Mouse (Mus musculus) gastrocnemius, adult 8-10 months (tissue): ENCODE measurements around the gene Aldh3b1. TPM values are rescaled to one million over a fixed set of nuclear protein-coding genes. Genes with fewer than 3 reads are reported as not detected.
"Not testable (repeated sequence)": the region's sequence is repeated elsewhere in the genome, so short reads cannot be mapped to it uniquely, and the experiment has no call there.

Experiments
- DNase-seq, 2 experiments: peaks; one replicate each; pipeline ENCODE4 v3.0.0; 2022; ENCODE audit warnings: low spot score in 2 of 2
- total RNA-seq, 4 experiments: library from RNA; stranded (reverse); gene quantifications; 2 replicates each; pipeline ENCODE4 v1.2.4; 2022

The Aldh3b1 gene
- 1 to 10 TPM; 1.0 to 2.6 (median 1.3) TPM for total RNA-seq

DNA sequence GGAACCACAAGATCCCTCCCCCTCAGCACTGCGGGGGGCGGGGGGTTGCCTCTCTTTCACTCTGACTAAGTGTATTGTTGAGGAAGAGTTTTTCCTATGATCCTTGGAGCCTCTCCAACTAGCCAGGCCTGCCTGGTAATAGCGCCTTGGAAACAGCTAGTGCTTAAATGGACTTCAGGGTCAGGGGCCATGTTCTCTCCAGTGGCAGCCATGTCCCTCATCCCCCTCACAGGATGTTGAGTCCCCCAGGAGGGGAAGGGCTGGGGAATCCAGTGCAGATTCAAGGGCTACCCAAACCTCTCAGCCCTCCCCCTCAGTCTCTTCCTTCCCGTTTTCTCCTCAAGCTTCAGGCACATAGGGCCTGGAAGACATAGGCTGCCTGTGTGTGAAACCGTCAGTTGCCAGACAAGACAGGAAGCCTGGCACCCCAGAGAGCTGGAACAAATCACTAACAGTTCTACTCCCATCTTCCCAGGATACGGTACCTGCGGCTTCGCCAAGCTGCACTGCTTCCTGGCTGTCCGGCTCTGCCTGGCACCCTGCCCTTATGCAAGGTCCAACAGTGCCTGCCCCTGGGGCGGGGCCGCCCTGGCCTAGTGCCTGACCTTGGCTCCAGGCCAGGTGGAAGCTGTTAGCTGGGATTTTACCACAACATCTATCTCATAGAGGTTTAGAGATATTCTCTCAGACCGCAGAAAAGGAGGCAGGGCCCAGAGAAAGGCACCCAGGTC is at the start of gene Aldh3b1:
TSS of gene Aldh3b1 (minus strand) at position 598 of the 731 bp plus-strand sequence.
- DNase-seq: peak; percentile 85 to 89

DNA sequence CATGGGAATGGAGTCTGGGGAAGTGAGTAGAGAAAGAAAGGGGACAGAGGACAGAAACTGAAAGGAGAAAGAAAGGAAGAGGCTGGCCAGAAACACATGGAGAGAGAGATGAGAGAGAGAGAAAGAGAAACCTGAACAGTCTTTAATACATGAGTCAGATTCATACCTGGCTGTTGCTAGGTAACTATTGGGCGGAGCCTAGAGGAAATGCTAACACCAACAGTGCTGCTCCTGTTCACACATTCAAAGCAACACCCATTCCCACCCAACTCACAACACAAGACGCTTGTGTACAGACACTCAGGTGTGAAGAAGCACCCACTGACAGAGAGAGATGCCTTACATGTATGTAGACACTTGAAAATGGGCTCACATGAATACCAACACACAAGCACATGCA is 46.3 kb upstream of the Aldh3b1 start:
- no peak for DNase-seq

DNA sequence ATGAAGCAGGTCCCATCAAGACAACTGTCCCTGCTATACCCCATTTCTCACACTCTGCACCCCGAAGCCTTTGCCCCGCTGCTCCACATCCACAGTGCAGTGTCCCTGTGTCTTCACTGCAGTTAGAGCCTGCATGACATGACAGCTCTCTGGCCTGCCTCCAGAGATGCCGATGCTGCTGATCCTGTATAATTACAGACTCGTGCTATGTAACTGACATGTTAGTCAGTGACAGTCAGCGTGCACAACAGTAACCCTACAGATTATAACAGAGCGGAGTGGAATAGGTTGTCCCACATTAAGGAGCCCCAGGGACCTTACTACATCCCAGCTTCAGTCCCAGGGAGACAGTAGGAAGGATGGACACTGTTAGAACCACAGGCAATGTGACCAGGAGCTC is 45.0 kb upstream of the Aldh3b1 start:
- DNase-seq: not testable (repeated sequence)

DNA sequence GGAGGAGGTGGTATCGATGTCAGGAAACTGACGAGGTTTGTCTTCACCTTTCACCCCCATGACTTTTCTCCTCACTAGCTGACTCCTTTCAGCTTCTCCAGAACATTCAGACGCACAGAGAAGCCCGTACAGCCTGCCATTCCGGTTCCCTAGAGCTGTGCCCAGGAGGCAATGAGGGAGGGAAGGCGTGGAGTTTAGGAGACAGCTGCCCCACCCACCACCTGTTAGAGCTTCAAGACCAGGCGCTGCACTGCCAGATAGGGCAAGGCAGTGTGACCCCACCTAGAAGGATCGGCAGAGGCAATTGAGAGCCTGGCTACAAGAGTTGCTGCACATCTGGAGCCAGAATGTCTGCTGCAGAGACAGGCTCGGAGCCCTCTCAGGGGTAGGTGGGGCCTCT is 42.6 kb upstream of the Aldh3b1 start, which contains the start of gene Aldh3b2:
TSS of gene Aldh3b2 (plus strand) at position 100 of the 400 bp plus-strand sequence.
- DNase-seq: no peak

DNA sequence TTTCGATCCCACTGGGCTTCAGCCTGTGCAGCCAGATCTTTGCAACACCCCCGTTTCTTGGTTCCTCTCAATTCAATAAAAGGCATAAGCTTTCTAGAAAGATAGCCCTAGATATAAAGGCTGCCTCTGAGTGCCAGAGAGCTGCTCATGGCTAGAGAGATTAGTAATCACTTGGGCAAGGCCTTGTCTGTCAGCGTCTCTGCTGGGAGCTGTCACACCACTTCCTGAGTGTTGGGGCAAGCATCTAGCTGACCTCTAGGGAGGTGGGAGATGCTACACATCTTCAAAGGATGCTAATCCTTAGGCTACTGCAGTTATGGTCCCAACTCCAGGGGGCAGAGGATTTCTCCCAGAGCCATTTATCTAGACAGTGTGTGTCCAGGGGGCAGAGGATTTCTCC is 37.6 kb upstream of the Aldh3b1 start:
- DNase-seq: no peak

DNA sequence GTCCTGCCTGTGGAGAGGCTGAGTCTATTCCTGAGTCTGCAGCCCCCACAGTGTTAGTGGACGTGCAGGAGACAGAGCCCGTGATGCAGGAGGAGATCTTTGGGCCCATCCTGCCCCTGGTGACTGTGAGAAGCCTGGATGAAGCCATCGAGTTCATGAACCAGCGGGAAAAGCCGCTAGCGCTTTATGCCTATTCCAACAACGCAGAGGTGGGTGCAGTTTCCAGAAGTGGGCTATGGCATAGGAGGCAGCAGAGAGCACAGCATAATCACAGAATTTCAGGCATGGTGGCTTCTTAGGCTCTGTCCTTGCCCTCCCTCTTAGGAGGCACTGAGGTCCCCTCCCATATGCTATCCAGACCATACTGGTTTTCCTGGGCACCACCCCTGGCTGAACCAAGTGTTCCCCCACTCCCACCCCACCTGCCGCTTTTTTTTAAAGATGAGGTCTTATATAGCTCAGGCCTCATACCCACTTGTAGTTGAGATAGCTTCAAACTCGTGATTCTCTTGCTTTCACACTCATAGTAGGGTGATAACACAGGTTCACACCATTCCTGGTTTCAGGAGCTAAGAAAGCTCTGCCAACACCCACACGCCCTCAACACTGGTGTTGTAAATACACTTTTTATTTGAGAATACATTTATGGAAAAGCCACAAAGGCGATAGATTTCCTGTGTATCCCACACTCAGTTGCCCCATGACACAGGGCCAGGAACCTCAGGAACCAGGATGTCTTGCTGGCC is 36.9 kb upstream of the Aldh3b1 start:
- no peak for DNase-seq

DNA sequence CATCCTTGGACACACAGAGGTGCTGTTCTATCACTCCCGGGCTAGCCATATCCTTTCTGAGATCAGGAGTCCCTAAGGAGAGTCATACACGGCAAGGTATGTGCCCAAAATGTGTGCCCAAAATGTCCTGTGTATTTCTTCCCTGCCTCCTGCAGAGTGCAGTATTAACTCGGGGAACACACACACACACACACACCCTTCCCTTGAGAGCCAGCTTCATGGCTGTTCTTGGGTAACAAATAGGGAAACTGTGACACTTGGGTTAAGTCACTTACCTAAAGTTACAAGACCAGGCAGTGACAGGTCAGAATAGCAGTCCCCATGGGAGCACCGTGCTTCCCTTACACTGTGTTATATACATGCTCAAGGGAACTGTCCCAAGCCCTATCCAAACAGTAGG is 34.4 kb upstream of the Aldh3b1 start:
- DNase-seq: no peak

DNA sequence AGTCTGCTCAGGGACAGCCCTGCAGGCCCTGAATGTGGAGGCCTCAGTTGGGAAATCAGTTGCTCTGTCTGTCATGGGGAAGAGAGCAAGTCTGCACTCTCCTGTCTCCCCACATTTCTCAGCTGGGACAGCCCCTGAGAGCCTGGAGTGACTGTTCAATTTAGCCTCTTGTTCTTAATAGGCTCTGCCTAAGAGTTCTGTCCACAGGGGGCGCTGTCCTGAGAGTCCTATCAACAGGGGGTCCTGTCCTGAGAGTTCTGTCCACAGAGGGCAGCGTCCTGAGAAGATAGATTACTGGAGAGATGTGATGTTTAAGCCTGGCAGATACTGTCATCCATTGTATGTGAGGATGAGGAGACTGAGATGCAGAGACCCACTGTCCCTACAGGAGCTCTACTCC is 32.9 kb upstream of the Aldh3b1 start:
- DNase-seq: no peak

DNA sequence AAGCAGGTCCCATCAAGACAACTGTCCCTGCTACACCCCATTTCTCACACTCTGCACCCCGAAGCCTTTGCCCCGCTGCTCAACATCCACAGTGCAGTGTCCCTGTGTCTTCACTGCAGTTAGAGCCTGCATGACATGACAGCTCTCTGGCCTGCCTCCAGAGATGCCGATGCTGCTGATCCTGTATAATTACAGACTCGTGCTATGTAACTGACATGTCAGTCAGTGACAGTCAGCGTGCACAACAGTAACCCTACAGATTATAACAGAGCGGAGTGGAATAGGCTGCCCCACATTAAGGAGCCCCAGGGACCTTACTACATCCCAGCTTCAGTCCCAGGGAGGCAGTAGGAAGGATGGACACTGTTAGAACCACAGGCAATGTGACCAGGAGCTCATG is 32.2 kb upstream of the Aldh3b1 start:
- DNase-seq: not testable (repeated sequence)

DNA sequence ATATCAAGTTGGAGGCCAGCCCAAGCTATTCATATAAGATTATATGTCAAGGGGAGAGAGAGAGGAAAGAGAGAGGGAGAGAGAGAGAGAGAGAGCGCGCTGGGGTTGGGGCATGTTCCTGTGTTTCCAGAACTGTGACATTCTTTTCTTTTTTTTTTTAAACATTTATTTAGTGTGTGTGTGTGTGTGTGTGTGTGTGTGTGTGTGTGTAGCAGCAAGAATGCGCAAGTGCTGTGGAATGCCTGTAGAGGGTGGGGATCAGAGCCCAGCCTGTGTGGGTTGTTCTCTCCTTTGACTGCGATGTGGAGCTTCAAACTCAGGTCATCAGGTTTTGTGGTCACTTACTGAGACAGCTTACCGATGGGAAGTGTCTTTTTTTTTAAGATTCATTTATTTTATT is 30.6 kb upstream of the Aldh3b1 start:
- no peak for DNase-seq

DNA sequence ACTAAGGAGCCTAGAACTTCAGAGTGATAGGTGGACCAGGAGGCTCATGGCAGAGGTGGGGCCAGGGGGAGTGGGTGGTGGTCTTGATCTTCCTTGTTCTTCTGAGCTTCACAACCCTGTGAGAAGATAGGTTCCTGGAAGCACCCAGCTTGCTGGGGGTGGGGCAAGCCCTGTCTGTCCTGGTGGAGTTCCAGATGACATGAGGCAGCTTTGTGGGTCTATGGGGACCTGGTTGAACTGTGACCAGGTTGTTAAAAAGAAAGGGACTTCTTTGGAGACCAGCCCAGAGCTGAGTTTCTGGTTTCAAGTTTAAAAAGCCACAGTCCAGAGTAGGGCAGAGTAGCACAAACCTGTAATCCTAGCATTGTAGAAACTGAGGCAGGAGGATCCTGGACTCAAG is 29.4 kb upstream of the Aldh3b1 start:
- DNase-seq: no peak

DNA sequence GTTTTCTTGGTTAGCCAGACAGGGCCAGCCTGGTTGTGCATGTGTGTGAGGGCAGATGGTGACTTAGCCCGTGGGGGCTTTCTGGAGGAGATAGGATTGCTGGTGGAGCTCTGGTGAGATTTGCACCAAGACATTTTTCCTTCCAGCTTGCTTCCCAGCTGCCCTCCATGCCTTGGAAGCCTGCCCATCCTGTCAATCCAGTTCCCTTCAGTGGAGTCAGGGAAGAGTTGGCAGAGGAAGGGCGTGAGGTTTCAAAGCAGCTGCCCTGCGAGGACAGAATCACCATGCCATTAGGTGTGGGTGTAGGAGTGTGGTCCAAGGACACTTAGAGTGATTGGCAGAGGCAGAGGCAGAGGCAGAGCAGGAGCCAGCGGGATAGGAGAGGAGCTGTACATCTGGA is 28.9 kb upstream of the Aldh3b1 start, which contains the start of gene Aldh3b3:
TSS of gene Aldh3b3 (plus strand) at position 176 of the 400 bp plus-strand sequence.
- no peak for DNase-seq

DNA sequence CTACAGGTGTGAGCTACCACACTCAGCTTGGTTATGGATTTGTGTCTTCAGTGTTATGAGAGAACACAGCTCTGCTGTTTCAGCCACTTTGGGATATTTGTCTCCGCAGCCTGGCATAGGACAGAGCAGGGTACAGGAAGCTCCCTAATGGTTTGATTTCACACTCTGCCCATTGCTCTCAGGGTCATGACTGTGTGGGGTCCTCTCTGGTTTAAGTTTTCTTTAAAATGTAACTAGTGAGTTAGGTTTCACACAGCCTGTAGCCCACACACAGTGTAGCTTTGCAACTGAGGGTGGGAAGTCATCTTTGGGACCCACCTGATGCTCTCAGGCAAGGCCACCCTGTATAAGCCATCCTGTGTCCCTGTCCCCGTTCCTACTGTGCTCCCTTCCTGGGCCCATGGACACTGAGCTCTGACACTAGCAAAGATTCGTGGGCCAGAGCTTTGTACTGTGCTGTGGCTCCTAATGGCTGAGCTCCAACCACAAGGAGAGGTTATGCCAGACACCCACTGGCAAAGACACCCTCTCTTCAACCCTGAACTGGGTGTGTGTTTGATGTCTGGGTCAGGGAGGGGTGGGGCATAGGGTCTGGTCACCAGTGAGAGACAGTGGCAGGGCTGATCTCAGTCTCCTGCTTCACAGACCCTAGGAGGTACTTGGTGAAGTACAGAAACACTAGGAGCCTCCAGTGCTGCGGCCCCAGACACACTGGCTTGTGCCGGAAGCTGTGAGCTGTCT is 27.9 kb upstream of the Aldh3b1 start:
- not testable (repeated sequence) for DNase-seq

DNA sequence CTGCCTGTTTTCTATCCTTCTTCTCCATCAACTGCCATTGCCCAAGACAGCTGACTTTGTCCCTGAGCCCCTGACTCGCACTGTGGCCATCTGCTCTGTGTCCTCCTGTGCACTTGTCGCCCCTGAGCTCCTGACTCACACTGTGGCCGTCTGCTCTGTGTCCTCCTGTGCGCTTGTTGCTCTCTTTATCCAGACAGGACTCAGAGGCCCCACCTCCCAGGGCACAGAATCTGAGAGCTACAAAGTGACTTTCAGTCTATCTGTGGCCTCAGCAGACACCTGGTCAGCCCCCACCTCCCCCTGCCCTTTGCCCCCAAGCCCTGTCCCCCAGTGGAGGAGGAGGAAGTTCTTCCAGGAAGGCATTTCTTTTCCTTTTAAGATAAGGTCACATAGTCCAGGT is 26.2 kb upstream of the Aldh3b1 start:
- no peak for DNase-seq

DNA sequence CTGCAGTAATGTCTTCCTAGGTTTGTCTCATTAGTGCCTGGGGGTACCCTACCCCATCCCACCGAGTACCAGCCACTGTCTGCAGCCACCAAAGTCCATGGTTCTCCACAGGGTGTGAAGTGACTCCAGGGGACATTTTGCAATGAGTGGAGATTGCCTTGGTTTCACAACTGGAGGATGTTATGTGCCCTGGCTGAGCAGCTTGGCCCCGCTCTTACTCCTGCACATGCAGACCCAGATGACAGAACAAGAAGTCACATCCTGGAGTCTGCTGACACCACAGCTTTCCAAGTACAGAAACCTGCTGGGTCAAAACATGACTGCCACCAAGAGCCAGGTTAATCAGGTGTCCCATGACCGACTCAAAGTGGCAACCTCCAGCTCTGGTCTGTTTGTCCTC is 25.4 kb upstream of the Aldh3b1 start:
- DNase-seq: no peak

DNA sequence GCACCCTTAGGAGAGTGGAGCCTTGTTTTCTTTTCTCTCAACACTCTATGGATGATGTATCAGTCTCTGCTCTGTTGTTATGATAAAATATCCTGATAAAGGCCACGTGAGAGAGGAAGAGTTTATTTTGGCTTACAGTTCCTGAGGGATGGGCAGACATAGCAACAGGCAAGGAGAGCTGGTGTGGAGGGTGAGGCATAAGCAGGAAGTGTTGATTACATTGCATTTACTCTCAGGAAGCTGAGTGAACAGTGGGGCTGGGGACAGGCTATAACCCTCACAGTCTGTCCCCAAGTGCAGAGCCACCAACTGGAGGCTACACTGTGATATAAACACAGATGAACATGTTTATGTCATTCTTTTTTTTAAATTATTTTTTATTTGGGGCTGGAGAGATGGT is 22.5 kb upstream of the Aldh3b1 start:
- no peak for DNase-seq

DNA sequence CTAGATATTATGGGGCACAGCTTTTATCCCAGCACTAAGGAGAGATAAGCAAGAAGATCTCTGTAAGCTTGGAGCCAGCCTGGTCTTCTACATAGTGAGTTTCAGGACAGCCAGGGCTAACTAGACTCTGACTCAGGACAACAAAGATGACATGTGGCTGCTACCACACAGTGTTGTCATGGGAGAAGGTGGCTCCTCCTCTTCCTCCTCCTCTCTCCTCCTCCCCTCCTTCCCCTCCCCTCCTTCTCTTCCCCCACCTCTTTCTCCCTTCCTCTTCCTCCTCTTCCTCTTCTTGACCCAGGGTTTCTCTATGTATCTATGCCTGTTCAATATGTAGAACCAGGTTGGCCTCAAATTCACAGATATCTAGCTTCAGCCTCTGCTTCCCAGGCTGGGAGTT is 21.9 kb upstream of the Aldh3b1 start:
- no peak for DNase-seq

DNA sequence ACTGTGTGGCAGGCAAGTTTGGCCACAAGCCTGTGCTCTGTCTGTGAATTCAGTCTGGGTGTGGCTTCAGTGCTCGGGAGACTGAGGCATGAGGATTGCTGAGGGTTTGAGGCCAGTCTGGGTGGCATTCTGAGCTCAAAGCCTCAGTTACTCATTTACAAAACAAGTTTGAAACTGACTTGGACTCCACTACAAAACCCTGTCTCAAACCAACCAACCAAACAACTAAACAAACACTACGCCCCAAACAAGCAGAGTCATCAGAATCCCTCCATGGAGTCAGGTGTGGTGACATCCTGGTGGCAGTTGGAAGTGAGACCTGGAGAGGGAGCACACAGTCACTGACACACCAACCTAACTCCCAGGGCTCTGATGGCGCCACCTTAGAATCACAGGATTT is 20.7 kb upstream of the Aldh3b1 start:
- DNase-seq: no peak

DNA sequence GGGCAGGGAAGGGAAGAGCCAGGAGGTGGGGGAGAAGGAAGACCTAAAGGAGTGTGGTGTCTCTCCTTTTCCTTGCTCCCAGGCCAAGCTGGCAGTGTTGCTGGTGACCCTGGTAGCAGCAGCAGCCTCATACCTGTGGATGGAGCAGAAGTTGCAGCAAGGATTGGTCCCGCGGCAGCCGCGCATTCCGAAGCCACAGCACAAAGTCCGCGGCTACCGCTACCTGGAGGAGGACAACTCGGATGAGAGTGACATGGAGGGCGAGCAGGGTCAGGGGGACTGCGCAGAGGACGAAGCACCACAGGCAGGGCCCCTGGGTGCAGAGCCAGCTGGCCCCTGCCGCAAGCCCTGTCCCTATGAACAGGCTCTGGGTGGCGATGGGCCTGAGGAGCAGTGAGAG is 18.9 kb upstream of the Aldh3b1 start:
- DNase-seq: no peak

DNA sequence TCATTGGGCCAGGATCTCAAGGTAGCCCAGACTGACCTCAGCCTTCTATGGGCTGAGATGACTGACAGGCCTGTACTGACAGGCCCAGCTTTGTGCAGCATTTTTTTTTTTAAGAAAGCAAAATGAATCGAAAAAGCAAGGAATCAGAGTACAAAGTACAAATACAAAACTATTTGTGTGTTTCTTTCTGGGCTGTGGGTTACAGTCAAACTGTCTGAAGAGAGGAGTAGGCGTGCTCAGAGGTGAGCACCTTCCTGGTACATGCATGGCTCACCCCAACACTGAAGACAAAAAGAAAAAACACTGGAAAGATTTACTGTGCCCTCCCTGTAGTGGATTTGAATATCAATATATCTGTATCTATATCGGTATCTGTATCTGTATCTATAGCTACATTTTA is 18.2 kb upstream of the Aldh3b1 start:
- no peak for DNase-seq

DNA sequence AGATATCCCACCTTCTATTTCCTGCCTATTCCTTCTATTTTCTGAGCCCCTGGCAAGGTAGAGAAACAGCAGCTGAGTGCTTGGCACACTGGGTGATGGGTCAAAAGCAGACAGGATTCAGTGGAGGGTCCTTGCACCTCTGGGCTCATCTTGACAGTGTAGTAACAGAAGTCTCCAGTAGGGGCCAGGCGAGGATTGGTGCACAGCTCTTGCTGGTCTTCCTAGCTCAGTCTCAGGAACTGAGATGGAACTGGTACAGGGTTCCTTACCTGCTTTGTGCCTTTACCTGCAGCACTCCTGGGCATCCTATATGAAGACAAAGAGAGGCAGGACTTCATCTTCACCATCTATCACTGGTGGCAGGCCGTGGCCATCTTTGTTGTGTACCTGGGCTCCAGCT is 17.1 kb upstream of the Aldh3b1 start:
- peak in 1 of 2 experiments; percentile 34 for DNase-seq
